Mouse (Mus musculus) lung, postnatal 0 days (tissue): ENCODE measurements around the gene Wipf1.

ENCODE experiments used
- CTCF ChIP-seq: IDR thresholded peaks from 2 replicates; pipeline ENCODE4 v1.5.1; 2016; ENCODE audit warnings: antibody characterized with exemption, mild to moderate bottlenecking
- EP300 ChIP-seq: IDR thresholded peaks from 2 replicates; pipeline ENCODE4 v1.6.1; 2016; ENCODE audit warnings: antibody characterized with exemption, mild to moderate bottlenecking, control low read depth

DNA sequence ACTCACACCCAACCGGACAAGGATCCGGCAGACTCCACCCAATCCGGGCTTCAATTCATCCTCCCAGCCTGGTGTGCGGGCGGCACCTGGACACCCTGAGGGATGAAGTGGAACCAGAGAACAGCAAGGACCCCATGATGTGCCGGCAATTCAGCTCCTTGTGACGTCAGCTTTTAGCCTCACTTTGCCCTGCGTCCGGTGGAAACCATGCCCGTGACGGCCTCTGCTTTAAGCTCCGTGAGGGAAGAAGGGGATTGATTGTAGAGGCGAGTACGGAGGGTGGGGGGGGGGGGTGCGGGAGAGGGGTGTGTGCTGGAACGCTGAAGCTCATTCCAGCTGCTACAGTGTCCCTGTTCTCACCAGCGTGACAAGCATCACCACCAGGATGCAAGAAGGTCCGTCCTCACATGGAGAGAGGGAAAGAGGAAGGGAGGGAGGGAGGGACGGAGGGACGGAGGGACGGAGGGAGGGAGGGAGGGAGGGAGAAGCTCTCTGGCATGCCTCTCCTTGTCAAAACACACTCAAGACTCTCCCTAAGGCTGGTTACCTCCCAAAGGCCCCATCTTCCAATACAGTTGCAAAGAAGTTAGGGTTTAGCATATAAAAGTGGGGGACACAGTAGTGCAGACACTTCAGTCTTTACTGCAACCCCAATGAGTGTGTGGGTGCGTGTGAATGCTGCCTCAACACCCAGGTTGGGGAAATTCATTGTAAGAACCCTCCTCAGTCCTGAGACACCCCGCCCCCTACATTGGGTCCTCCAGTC is 31.5 kb upstream of the Wipf1 start:
- TF ChIP-seq CTCF (no peak), EP300 (no peak)
